Mouse (Mus musculus) midbrain, embryonic 12.5 days (tissue): ENCODE measurements around the gene Gan. TPM values are rescaled to one million over a fixed set of nuclear protein-coding genes. Genes with fewer than 3 reads are reported as not detected.

Experiments
- ATAC-seq: fragments of 200-750 bp; cut with Nextera tagmentation; 2 replicates; pipeline ENCODE4 v1.8.0; 2017; ENCODE audit warnings: low read depth, moderate TSS enrichment, moderate library complexity; ENCODE audit not compliant: low FRiP score
- H3K27ac ChIP-seq: fragments of 300-500 bp; sonication (generic); replicated peaks from 2 replicates; pipeline ENCODE4 v1.5.1; 2016; ENCODE audit warnings: mild to moderate bottlenecking
- H3K27me3 ChIP-seq: fragments of 300-500 bp; sonication (generic); 2 replicates; pipeline ENCODE4 v1.6.1; 2016; ENCODE audit warnings: mild to moderate bottlenecking
- H3K36me3 ChIP-seq: fragments of 300-500 bp; sonication (generic); 2 replicates; pipeline ENCODE4 v1.6.1; 2016
- H3K4me1 ChIP-seq: fragments of 300-500 bp; sonication (generic); 2 replicates; pipeline ENCODE4 v1.6.1; 2016
- H3K4me2 ChIP-seq: fragments of 300-500 bp; sonication (generic); replicated peaks from 2 replicates; pipeline ENCODE4 v1.6.1; 2016; ENCODE audit warnings: mild to moderate bottlenecking, moderate library complexity
- H3K4me3 ChIP-seq: fragments of 300-500 bp; sonication (generic); 2 replicates; pipeline ENCODE4 v1.5.1; 2016; ENCODE audit warnings: mild to moderate bottlenecking
- H3K9ac ChIP-seq: fragments of 300-500 bp; sonication (generic); replicated peaks from 2 replicates; pipeline ENCODE4 v1.6.1; 2016; ENCODE audit warnings: mild to moderate bottlenecking, moderate library complexity
- H3K9me3 ChIP-seq: fragments of 300-500 bp; sonication (generic); 2 replicates; pipeline ENCODE4 v1.6.1; 2016; ENCODE audit warnings: mild to moderate bottlenecking
- WGBS: fragments of 180-500 bp; shearing (Covaris S2); methylation state at CpG from one replicate; pipeline ENCODE4 v1.1.7; 2016; 5-methylcytosine and 5-hydroxymethylcytosine counted together
- polyA plus RNA-seq: library from polyadenylated mRNA; unstranded; fragments of >200 nt; fragmentation: Nextera tagmentation; extraction: Ambion mirVana; gene quantifications from 2 replicates; pipeline ENCODE4 v1.2.1, GENCODE M21; 2016

The Gan gene
- polyA plus RNA-seq, 1 experiment from 2014 or later, result 3.2 TPM

- Histone ChIP-seq H3K27ac (peak overlapping the region; percentile 88), H3K4me1 (peaks cover 44% of the 10 kb centered on the region), H3K9ac (peak overlapping the region; percentile 84), H3K9me3 (no peaks in the 10 kb centered on the region), H3K27me3 (no peaks in the 10 kb centered on the region), H3K4me2 (peak overlapping the region; percentile 77), H3K36me3 (no peaks in the 10 kb centered on the region), H3K4me3 (peak overlapping the region; percentile 75)
- ATAC-seq, result peak; percentile 25; the same call in 1 of the 2 replicates
- 5% methylated on average over 21 of the region's 22 CpGs for WGBS
Observed at GRCm38 (mm10) chr8:117257821-117258575, 100.1 kb downstream of the Gan start.

DNA sequence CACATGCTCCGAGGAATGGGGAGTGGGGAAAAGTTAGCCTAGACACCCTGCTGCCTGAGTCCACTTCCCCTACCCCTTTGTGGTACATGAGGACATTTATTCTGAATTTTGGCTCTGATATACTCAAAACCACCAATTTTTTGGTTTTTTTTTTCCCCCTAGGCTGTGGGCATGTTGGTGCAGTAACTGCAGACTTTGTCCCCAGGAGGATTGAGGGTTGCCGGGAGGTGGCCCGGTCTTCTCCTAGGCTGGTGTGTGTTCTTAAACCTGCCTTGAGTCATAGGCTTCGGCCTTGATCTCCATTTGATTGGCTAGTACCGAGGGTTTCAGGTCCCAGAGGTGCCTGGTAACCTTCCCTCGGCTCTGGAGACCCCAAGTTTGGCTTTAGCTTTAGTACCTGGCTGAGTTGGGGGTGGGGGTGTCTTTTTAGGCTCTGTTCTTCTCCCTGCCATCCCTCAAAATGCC is 100.7 kb downstream of the Gan start:
- peak overlapping the region; percentile 88 for H3K27ac ChIP-seq

GRCm38 (mm10) chr8:117259431-117260001 is 101.6 kb downstream of the Gan start:
- Histone ChIP-seq H3K4me2 (peak overlapping the region; percentile 77), H3K4me3 (peak overlapping the region; percentile 75), H3K4me1 (peaks cover 51% of the 10 kb centered on the region), H3K27ac (peak overlapping the region; percentile 88), H3K27me3 (no peaks in the 10 kb centered on the region), H3K9ac (peak overlapping the region; percentile 84), H3K9me3 (no peaks in the 10 kb centered on the region), H3K36me3 (no peaks in the 10 kb centered on the region)
- no peak for ATAC-seq
- WGBS, result 61% methylated on average over 11 of the region's 11 CpGs

More for the DNA sequence above, 100.7 kb downstream of the Gan start:
- Histone ChIP-seq H3K9me3 (no peaks in the 10 kb centered on the region), H3K4me3 (peak overlapping the region; percentile 75), H3K9ac (peak overlapping the region; percentile 84), H3K4me1 (peaks cover 50% of the 10 kb centered on the region), H3K4me2 (peak overlapping the region; percentile 77), H3K36me3 (no peaks in the 10 kb centered on the region), H3K27me3 (no peaks in the 10 kb centered on the region)
- no peak for ATAC-seq
- WGBS, result 49% methylated on average over 6 of the region's 6 CpGs

GRCm38 (mm10) chr8:117260234-117260929 is 102.4 kb downstream of the Gan start:
- H3K4me2 ChIP-seq, result peak overlapping the region; percentile 77
- ATAC-seq, result no peak
- WGBS, result 17% methylated on average over 14 of the region's 14 CpGs
- H3K9ac ChIP-seq, result peak overlapping the region; percentile 84
- H3K27me3 ChIP-seq, result no peaks in the 10 kb centered on the region
- H3K27ac ChIP-seq, result peak overlapping the region; percentile 88
- H3K9me3 ChIP-seq, result no peaks in the 10 kb centered on the region
- no peaks in the 10 kb centered on the region for H3K36me3 ChIP-seq
- H3K4me3 ChIP-seq, result peak overlapping the region; percentile 75
- H3K4me1 ChIP-seq, result peaks cover 51% of the 10 kb centered on the region

- 28% methylated on average over 14 of the region's 14 CpGs for WGBS
- no peaks in the 10 kb centered on the region for H3K27me3 ChIP-seq
- peak overlapping the region; percentile 88 for H3K27ac ChIP-seq
- peak overlapping the region; percentile 75 for H3K4me3 ChIP-seq
- H3K4me1 ChIP-seq, result peaks cover 51% of the 10 kb centered on the region
- no peaks in the 10 kb centered on the region for H3K36me3 ChIP-seq
- peak overlapping the region; percentile 84 for H3K9ac ChIP-seq
- H3K9me3 ChIP-seq, result no peaks in the 10 kb centered on the region
- H3K4me2 ChIP-seq, result peak overlapping the region; percentile 77
- no peak for ATAC-seq
Observed at GRCm38 (mm10) chr8:117260930-117261475, 103.1 kb downstream of the Gan start.

- H3K27ac ChIP-seq, result no peak overlapping the region
- WGBS, result 13% methylated on average over 9 of the region's 9 CpGs
Observed at GRCm38 (mm10) chr8:117261702-117262101, 103.8 kb downstream of the Gan start.

DNA sequence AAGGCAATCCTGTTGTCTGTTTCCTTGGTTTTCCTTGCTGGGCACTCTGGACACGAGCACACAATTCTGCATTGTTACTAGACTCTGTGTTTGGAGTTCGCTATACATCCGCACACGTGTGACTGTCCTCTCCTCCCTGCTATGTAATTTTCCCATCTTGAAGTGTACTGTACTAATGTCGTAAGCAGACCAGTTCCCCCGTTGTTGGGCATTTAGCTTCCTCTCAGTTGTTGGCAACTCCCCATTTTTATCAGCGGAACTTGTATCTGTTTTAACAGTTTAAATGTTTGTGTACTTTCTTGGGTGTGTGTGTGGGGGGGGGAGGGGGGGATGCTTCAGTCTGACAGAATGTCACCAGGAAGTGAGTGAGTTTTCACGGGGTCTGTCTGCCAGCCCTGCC is 104.8 kb downstream of the Gan start:
- no peak overlapping the region for H3K9ac ChIP-seq
- no peaks in the 10 kb centered on the region for H3K36me3 ChIP-seq
- H3K9me3 ChIP-seq, result no peaks in the 10 kb centered on the region
- WGBS, result 80% methylated on average over 8 of the region's 8 CpGs
- no peaks in the 10 kb centered on the region for H3K27me3 ChIP-seq
- no peak overlapping the region for H3K27ac ChIP-seq
- H3K4me1 ChIP-seq, result peaks cover 51% of the 10 kb centered on the region
- H3K4me3 ChIP-seq, result no peak overlapping the region
- ATAC-seq, result no peak
- H3K4me2 ChIP-seq, result no peak overlapping the region

More at GRCm38 (mm10) chr8:117261702-117262101, 103.8 kb downstream of the Gan start:
- Histone ChIP-seq H3K9ac (peak overlapping the region; percentile 84; the same call in 1 of the 2 replicates), H3K4me1 (peaks cover 51% of the 10 kb centered on the region), H3K4me3 (peak overlapping the region; percentile 75; the same call in 1 of the 2 replicates), H3K4me2 (peak overlapping the region; percentile 77), H3K9me3 (no peaks in the 10 kb centered on the region), H3K27me3 (no peaks in the 10 kb centered on the region), H3K36me3 (no peaks in the 10 kb centered on the region)
- no peak for ATAC-seq

DNA sequence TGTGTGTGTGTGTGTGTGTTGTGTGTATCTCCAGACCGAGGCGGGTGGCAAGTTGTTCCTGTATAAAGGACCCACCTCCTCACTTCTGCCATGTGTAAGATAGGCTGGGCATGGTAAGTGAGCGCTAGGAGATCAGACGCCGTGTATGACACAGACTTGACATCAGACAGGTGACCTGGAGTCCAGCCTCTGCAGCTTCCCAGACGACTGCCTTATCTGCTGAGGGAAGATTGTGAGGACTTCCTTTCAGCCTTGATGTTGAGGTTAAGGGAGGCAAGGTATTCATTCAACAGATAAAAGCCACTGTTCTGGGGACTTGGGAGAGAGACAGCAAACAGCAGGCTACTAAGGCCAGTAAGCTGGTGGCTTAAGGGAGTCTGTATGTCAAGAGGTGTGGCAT is 105.5 kb downstream of the Gan start:
- no peak overlapping the region for H3K9ac ChIP-seq
- 55% methylated on average over 6 of the region's 6 CpGs for WGBS
- no peaks in the 10 kb centered on the region for H3K36me3 ChIP-seq
- no peak overlapping the region for H3K27ac ChIP-seq
- H3K4me2 ChIP-seq, result no peak overlapping the region
- peaks cover 53% of the 10 kb centered on the region for H3K4me1 ChIP-seq
- ATAC-seq, result no peak
- no peaks in the 10 kb centered on the region for H3K27me3 ChIP-seq
- H3K9me3 ChIP-seq, result no peaks in the 10 kb centered on the region
- no peak overlapping the region for H3K4me3 ChIP-seq

DNA sequence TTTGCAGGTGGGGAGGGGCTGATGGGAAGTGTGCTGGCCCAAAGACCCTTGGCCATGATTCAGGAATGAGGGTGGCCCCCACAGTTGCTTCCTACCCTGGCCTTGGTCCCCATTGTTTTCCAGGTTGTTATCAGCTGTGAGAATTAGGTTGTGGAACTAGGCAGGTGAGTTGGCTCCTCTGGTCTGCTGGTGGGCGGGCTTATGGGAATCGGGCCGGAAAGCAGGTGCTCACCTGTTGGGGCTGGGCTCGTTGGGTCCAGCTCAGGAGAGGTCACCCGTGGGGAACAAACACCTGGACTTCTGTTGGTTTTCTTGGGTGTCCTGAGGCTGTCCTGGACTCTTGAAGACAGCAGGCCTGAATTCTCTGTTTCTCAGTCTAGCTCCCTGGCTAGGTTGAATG is 107.1 kb downstream of the Gan start:
- Histone ChIP-seq H3K9ac (no peak overlapping the region), H3K27ac (no peak overlapping the region), H3K9me3 (no peaks in the 10 kb centered on the region), H3K4me2 (no peak overlapping the region), H3K27me3 (no peaks in the 10 kb centered on the region), H3K4me3 (no peak overlapping the region), H3K4me1 (peaks cover 37% of the 10 kb centered on the region), H3K36me3 (no peaks in the 10 kb centered on the region)
- 94% methylated on average over 5 of the region's 5 CpGs for WGBS
- no peak for ATAC-seq
